Mouse (Mus musculus) hindbrain, embryonic 10.5 days (tissue): ENCODE measurements around the gene Map3k15. TPM values are rescaled to one million over a fixed set of nuclear protein-coding genes. Genes with fewer than 3 reads are reported as not detected.
A peak's percentile ranks its signal among the peaks of the same experiment; 100 is the strongest.

Experiments
- DNase-seq: peaks from one replicate; pipeline ENCODE4 v3.0.0-alpha.2; 2017; ENCODE audit warnings: low spot score
- H3K27ac ChIP-seq: fragments of 300-500 bp; sonication (generic); 2 replicates; pipeline ENCODE4 v1.5.1; 2016; ENCODE audit warnings: mild to moderate bottlenecking, moderate library complexity
- H3K27me3 ChIP-seq: fragments of 300-500 bp; sonication (generic); 2 replicates; pipeline ENCODE4 v1.6.1; 2016; ENCODE audit warnings: mild to moderate bottlenecking; ENCODE audit not compliant: poor library complexity, insufficient read depth, severe bottlenecking
- H3K36me3 ChIP-seq: fragments of 300-500 bp; sonication (generic); 2 replicates; pipeline ENCODE4 v1.6.1; 2016; ENCODE audit warnings: mild to moderate bottlenecking, moderate library complexity
- H3K4me1 ChIP-seq: fragments of 300-500 bp; sonication (generic); replicated peaks from 2 replicates; pipeline ENCODE4 v1.6.1; 2016; ENCODE audit warnings: mild to moderate bottlenecking
- H3K4me3 ChIP-seq: fragments of 300-500 bp; sonication (generic); 2 replicates; pipeline ENCODE4 v1.5.1; 2016; ENCODE audit warnings: mild to moderate bottlenecking, moderate library complexity
- H3K9me3 ChIP-seq: fragments of 300-500 bp; sonication (generic); 2 replicates; pipeline ENCODE4 v1.6.1; 2016; ENCODE audit warnings: mild to moderate bottlenecking, moderate library complexity
- WGBS: fragments of 180-500 bp; shearing (Covaris S2); methylation state at CpG from one replicate; pipeline ENCODE4 v1.1.7; 2016; 5-methylcytosine and 5-hydroxymethylcytosine counted together
- polyA plus RNA-seq: library from polyadenylated mRNA; unstranded; fragments of >200 nt; fragmentation: Nextera tagmentation; extraction: Ambion mirVana; gene quantifications from 2 replicates; pipeline ENCODE4 v1.2.1, GENCODE M21; 2016

Gene Map3k15
- polyA plus RNA-seq, 1 experiment from 2014 or later, result 0.27 TPM

- Histone ChIP-seq H3K4me3 (no peak overlapping the region), H3K4me1 (no peaks in the 10 kb centered on the region)
- WGBS, result 79% methylated on average over 3 of the region's 3 CpGs
Measured at GRCm38 (mm10) chrX:159976243-159976642, 12.0 kb upstream of the Map3k15 start.

GRCm38 (mm10) chrX:159995808-159996207 lies 7.6 kb downstream of the Map3k15 start:
- no peak for DNase-seq
- no peaks in the 10 kb centered on the region for H3K36me3 ChIP-seq
- H3K4me1 ChIP-seq, result no peaks in the 10 kb centered on the region
- no peak overlapping the region for H3K27ac ChIP-seq
- no peaks in the 10 kb centered on the region for H3K9me3 ChIP-seq
- 89% methylated on average over 6 of the region's 6 CpGs for WGBS
- no peak overlapping the region for H3K4me3 ChIP-seq
- peaks cover 18% of the 10 kb centered on the region for H3K27me3 ChIP-seq

More at GRCm38 (mm10) chrX:159976243-159976642, 12.0 kb upstream of the Map3k15 start:
- peaks cover 46% of the 10 kb centered on the region for H3K27me3 ChIP-seq
- H3K9me3 ChIP-seq, result no peaks in the 10 kb centered on the region
- no peak overlapping the region for H3K27ac ChIP-seq
- H3K36me3 ChIP-seq, result no peaks in the 10 kb centered on the region
- DNase-seq, result no peak

GRCm38 (mm10) chrX:160053306-160053705 lies 65.1 kb downstream of the Map3k15 start:
- H3K9me3 ChIP-seq, result no peaks in the 10 kb centered on the region
- DNase-seq, result no peak
- peaks cover 13% of the 10 kb centered on the region; the same call in 1 of the 2 replicates for H3K27me3 ChIP-seq
- 80% methylated on average over 1 of the region's 1 CpGs for WGBS
- H3K4me3 ChIP-seq, result no peak overlapping the region
- H3K4me1 ChIP-seq, result no peaks in the 10 kb centered on the region
- H3K36me3 ChIP-seq, result no peaks in the 10 kb centered on the region
- H3K27ac ChIP-seq, result no peak overlapping the region

- H3K9me3 ChIP-seq, result no peaks in the 10 kb centered on the region
- H3K4me3 ChIP-seq, result no peak overlapping the region
- no peak for DNase-seq
- H3K36me3 ChIP-seq, result no peaks in the 10 kb centered on the region
- no peaks in the 10 kb centered on the region for H3K4me1 ChIP-seq
- H3K27me3 ChIP-seq, result peaks cover 12% of the 10 kb centered on the region; the same call in 1 of the 2 replicates
- no peak overlapping the region for H3K27ac ChIP-seq
- 85% methylated on average over 5 of the region's 5 CpGs for WGBS
Measured at GRCm38 (mm10) chrX:160054643-160055042, 66.4 kb downstream of the Map3k15 start.

GRCm38 (mm10) chrX:160091973-160092372 lies 103.7 kb downstream of the Map3k15 start:
- DNase-seq, result no peak
- Histone ChIP-seq H3K27me3 (peaks cover 11% of the 10 kb centered on the region; the same call in 1 of the 2 replicates), H3K9me3 (no peaks in the 10 kb centered on the region), H3K4me3 (no peak overlapping the region), H3K4me1 (no peaks in the 10 kb centered on the region), H3K27ac (no peak overlapping the region), H3K36me3 (no peaks in the 10 kb centered on the region)
- WGBS, result 86% methylated on average over 1 of the region's 1 CpGs

- no peaks in the 10 kb centered on the region for H3K36me3 ChIP-seq
- no peak for DNase-seq
- no peak overlapping the region for H3K27ac ChIP-seq
- WGBS, result 71% methylated on average over 4 of the region's 4 CpGs
- H3K4me3 ChIP-seq, result no peak overlapping the region
- H3K9me3 ChIP-seq, result no peaks in the 10 kb centered on the region
- no peaks in the 10 kb centered on the region for H3K4me1 ChIP-seq
- peaks cover 21% of the 10 kb centered on the region for H3K27me3 ChIP-seq
Measured at GRCm38 (mm10) chrX:160107817-160108216, 119.6 kb downstream of the Map3k15 start.

GRCm38 (mm10) chrX:160113777-160114176 lies 125.5 kb downstream of the Map3k15 start:
- Histone ChIP-seq H3K4me3 (no peak overlapping the region), H3K9me3 (no peaks in the 10 kb centered on the region), H3K27me3 (peaks cover 29% of the 10 kb centered on the region), H3K36me3 (peaks cover 2% of the 10 kb centered on the region; the same call in 1 of the 2 replicates), H3K4me1 (no peaks in the 10 kb centered on the region), H3K27ac (no peak overlapping the region)
- DNase-seq, result no peak
- 97% methylated on average over 1 of the region's 1 CpGs for WGBS

- DNase-seq, result no peak
- peaks cover 23% of the 10 kb centered on the region for H3K36me3 ChIP-seq
- no peak overlapping the region for H3K4me3 ChIP-seq
- H3K27ac ChIP-seq, result no peak overlapping the region
- H3K4me1 ChIP-seq, result no peaks in the 10 kb centered on the region
- H3K9me3 ChIP-seq, result no peaks in the 10 kb centered on the region
- peaks cover 42% of the 10 kb centered on the region for H3K27me3 ChIP-seq
Measured at GRCm38 (mm10) chrX:160116074-160116473, 127.8 kb downstream of the Map3k15 start.

- DNase-seq, result peak; percentile 35
- no peak overlapping the region for H3K27ac ChIP-seq
- 88% methylated on average over 3 of the region's 3 CpGs for WGBS
- peaks cover 29% of the 10 kb centered on the region for H3K36me3 ChIP-seq
- H3K9me3 ChIP-seq, result no peaks in the 10 kb centered on the region
- H3K4me1 ChIP-seq, result no peaks in the 10 kb centered on the region
- no peak overlapping the region for H3K4me3 ChIP-seq
- peaks cover 42% of the 10 kb centered on the region for H3K27me3 ChIP-seq
Measured at GRCm38 (mm10) chrX:160116658-160117057, 128.4 kb downstream of the Map3k15 start.

- peaks cover 31% of the 10 kb centered on the region for H3K27me3 ChIP-seq
- peaks cover 27% of the 10 kb centered on the region; the same call in 1 of the 2 replicates for H3K4me1 ChIP-seq
- no peak overlapping the region for H3K4me3 ChIP-seq
- DNase-seq, result no peak
- 89% methylated on average over 11 of the region's 11 CpGs for WGBS
- H3K27ac ChIP-seq, result no peak overlapping the region
- no peaks in the 10 kb centered on the region for H3K9me3 ChIP-seq
- H3K36me3 ChIP-seq, result peaks cover 32% of the 10 kb centered on the region
Measured at GRCm38 (mm10) chrX:160134136-160134843, 146.1 kb downstream of the Map3k15 start.

- 32% methylated on average over 6 of the region's 6 CpGs for WGBS
- Histone ChIP-seq H3K27ac (no peak overlapping the region), H3K36me3 (peaks cover 20% of the 10 kb centered on the region), H3K4me3 (peak overlapping the region; percentile 72), H3K9me3 (no peaks in the 10 kb centered on the region), H3K27me3 (peaks cover 33% of the 10 kb centered on the region), H3K4me1 (peaks cover 27% of the 10 kb centered on the region; the same call in 1 of the 2 replicates)
- DNase-seq, result no peak
Measured at GRCm38 (mm10) chrX:160135719-160136118, 147.5 kb downstream of the Map3k15 start.

GRCm38 (mm10) chrX:160136153-160136552 lies 147.9 kb downstream of the Map3k15 start:
- WGBS, result 36% methylated on average over 5 of the region's 5 CpGs
- peaks cover 33% of the 10 kb centered on the region for H3K27me3 ChIP-seq
- H3K4me3 ChIP-seq, result peak overlapping the region; percentile 72
- no peaks in the 10 kb centered on the region for H3K9me3 ChIP-seq
- no peak overlapping the region for H3K27ac ChIP-seq
- peak; percentile 15 for DNase-seq
- peaks cover 15% of the 10 kb centered on the region for H3K36me3 ChIP-seq
- peaks cover 27% of the 10 kb centered on the region; the same call in 1 of the 2 replicates for H3K4me1 ChIP-seq

- no peak for DNase-seq
Measured at GRCm38 (mm10) chrX:160137177-160137860, 149.1 kb downstream of the Map3k15 start.

More at GRCm38 (mm10) chrX:160137177-160137860, 149.1 kb downstream of the Map3k15 start:
- Histone ChIP-seq H3K4me3 (peak overlapping the region; percentile 72), H3K9me3 (no peaks in the 10 kb centered on the region), H3K27ac (peak overlapping the region; percentile 90), H3K27me3 (peaks cover 28% of the 10 kb centered on the region), H3K36me3 (0 out of 2 replicates have a peak, but pooled peaks cover 4% of the 10 kb centered on the region), H3K4me1 (peaks cover 27% of the 10 kb centered on the region; the same call in 1 of the 2 replicates)
- WGBS, result 28% methylated on average over 18 of the region's 18 CpGs
